Comparison of ENCODE assay signal across 8 mouse cellular contexts in genomic region chr9:54676531-54676986, GRCm38 (mm10). TPM values are rescaled to one million over a fixed set of nuclear protein-coding genes. Genes with fewer than 3 reads are reported as not detected.
DNase-seq lines count a peak whose midpoint lies in the region; ATAC-seq and TF ChIP-seq lines count a peak whose summit lies in the region.

No protein-coding gene starts in this region.

- peak; percentile 87 for TF ChIP-seq CTCF in liver, postnatal 0 days (IDR thresholded peaks at IDR 0.05; ENCODE audit: low read depth)

- H3K9ac ChIP-seq in forebrain, embryonic 14.5 days (ENCODE audit: low read length) = peak overlapping the region; percentile 41; the same call in 1 of the 2 replicates
- no peak overlapping the region for H3K9ac ChIP-seq in liver, postnatal 0 days (replicated peaks)
- H3K9ac ChIP-seq in neural tube, embryonic 14.5 days (replicated peaks; ENCODE audit: low read depth, low read length) = peak overlapping the region; percentile 22; the same call in 1 of the 2 replicates

- no peaks in the 10 kb centered on the region for H3K27me3 ChIP-seq in forebrain, embryonic 14.5 days (replicated peaks; ENCODE audit: control insufficient read depth, insufficient read depth, low read length)
- 0 out of 2 replicates have a peak, but pooled peaks cover 7% of the 10 kb centered on the region for H3K27me3 ChIP-seq in liver, postnatal 0 days (ENCODE audit: insufficient read depth, low read length)
- H3K27me3 ChIP-seq in neural tube, embryonic 14.5 days (ENCODE audit: control insufficient read depth, insufficient read depth, low read length) = no peaks in the 10 kb centered on the region

- no peaks in the 10 kb centered on the region for H3K4me1 ChIP-seq in forebrain, embryonic 14.5 days (ENCODE audit: control insufficient read depth, insufficient read depth, low read length)
- H3K4me1 ChIP-seq in liver, postnatal 0 days (ENCODE audit: insufficient read depth) = no peaks in the 10 kb centered on the region
- H3K4me1 ChIP-seq in neural tube, embryonic 14.5 days (ENCODE audit: control insufficient read depth, insufficient read depth, low read length) = no peaks in the 10 kb centered on the region

- peak; percentile 89 for ATAC-seq in forebrain, embryonic 14.5 days
- peak; percentile 76 for ATAC-seq in liver, postnatal 0 days
- peak; percentile 72; the same call in 1 of the 2 replicates for ATAC-seq in neural tube, embryonic 14.5 days (ENCODE audit: low read depth)

- WGBS in forebrain, embryonic 14.5 days = under 1% methylated on average over 14 of the region's 14 CpGs
- 4% methylated on average over 14 of the region's 14 CpGs for WGBS in large intestine, adult 2 months
- WGBS in liver, postnatal 0 days (ENCODE audit: insufficient replicate concordance) = 2% methylated on average over 14 of the region's 14 CpGs
- 2% methylated on average over 14 of the region's 14 CpGs for WGBS in neural tube, embryonic 14.5 days

- H3K27ac ChIP-seq in forebrain, embryonic 14.5 days (ENCODE audit: low read depth, low read length) = no peak overlapping the region
- H3K27ac ChIP-seq in liver, postnatal 0 days (ENCODE audit: low read depth) = no peak overlapping the region
- no peak overlapping the region for H3K27ac ChIP-seq in neural tube, embryonic 14.5 days (ENCODE audit: low read depth, low read length)

- H3K4me3 ChIP-seq in forebrain, embryonic 14.5 days (ENCODE audit: low read depth, low read length) = peak overlapping the region; percentile 20
- H3K4me3 ChIP-seq in liver, postnatal 0 days (ENCODE audit: low read depth, low read length) = peak overlapping the region; percentile 11; the same call in 1 of the 2 replicates
- peak overlapping the region; percentile 24; the same call in 1 of the 2 replicates for H3K4me3 ChIP-seq in neural tube, embryonic 14.5 days (ENCODE audit: low read depth, low read length)

- H3K36me3 ChIP-seq in forebrain, embryonic 14.5 days (ENCODE audit: control insufficient read depth, insufficient read depth, low read length) = no peaks in the 10 kb centered on the region
- H3K36me3 ChIP-seq in liver, postnatal 0 days (replicated peaks; ENCODE audit: insufficient read depth, low read length) = no peaks in the 10 kb centered on the region
- no peaks in the 10 kb centered on the region for H3K36me3 ChIP-seq in neural tube, embryonic 14.5 days (ENCODE audit: control insufficient read depth, insufficient read depth, low read length)

- peak overlapping the region; percentile 53 for H3K4me2 ChIP-seq in forebrain, embryonic 14.5 days (ENCODE audit: low read length)
- peak overlapping the region; percentile 61 for H3K4me2 ChIP-seq in liver, postnatal 0 days (ENCODE audit: low read depth, low read length)
- H3K4me2 ChIP-seq in neural tube, embryonic 14.5 days (ENCODE audit: low read depth, low read length) = peak overlapping the region; percentile 46

- intact Hi-C loops in heart, postnatal 25 days (cut with DNase I) = loop anchor here (1.0 to 2.0 kb wide), 2 partner anchors 62 to 238 kb away; no protein-coding TSS in a partner anchor

- peak; percentile 62 for DNase-seq in ES-CJ7 (ENCODE audit: low read depth, low spot score)
- peak; percentile 72 for DNase-seq in cerebellum, adult 11-12 months
- DNase-seq in forebrain, embryonic 14.5 days (ENCODE audit: low spot score) = peak; percentile 81
- peak; percentile 17 for DNase-seq in heart, postnatal 25 days (ENCODE audit: low spot score)
- peak; percentile 28 for DNase-seq in large intestine, adult 2 months (ENCODE audit: low read depth, low spot score)
- DNase-seq in liver, postnatal 0 days = peak; percentile 79
- peak; percentile 87 for DNase-seq in testis, postnatal 10 days (ENCODE audit: low spot score)

- TF ChIP-seq EP300 in liver, postnatal 0 days (IDR thresholded peaks at IDR 0.05; ENCODE audit: low read depth) = no peak

- no peaks in the 10 kb centered on the region for H3K9me3 ChIP-seq in forebrain, embryonic 14.5 days (replicated peaks; ENCODE audit: control insufficient read depth, low read length)
- no peaks in the 10 kb centered on the region for H3K9me3 ChIP-seq in liver, postnatal 0 days (ENCODE audit: low read length)
- H3K9me3 ChIP-seq in neural tube, embryonic 14.5 days (ENCODE audit: control insufficient read depth, low read length) = no peaks in the 10 kb centered on the region

RNA-seq across cellular contexts. Expression of gene Acsbg1, which starts 14.9 kb away (rescaled TPM):
- polyA plus RNA-seq in forebrain, embryonic 14.5 days (2014; fragmentation: Nextera tagmentation; extraction: Ambion mirVana) = 18.6 and 21.9 TPM in 2 replicates
- under 1 TPM; 0.10 to 0.28 TPM for total RNA-seq in heart, postnatal 25 days (2021)
- polyA plus RNA-seq in large intestine, adult 2 months (2012; rRNA removed) = 1.5 and 1.9 TPM in 2 replicates
- polyA plus RNA-seq in liver, postnatal 0 days (2015; fragmentation: Nextera tagmentation; extraction: Ambion mirVana) = 0.12 and 0.13 TPM in 2 replicates
- polyA plus RNA-seq in neural tube, embryonic 14.5 days (2014; fragmentation: Nextera tagmentation; extraction: Ambion mirVana) = 28.8 and 35.5 TPM in 2 replicates

RNA-seq across cellular contexts. Expression of gene Dnaja4, which starts 22.1 kb away (rescaled TPM):
- polyA plus RNA-seq in forebrain, embryonic 14.5 days (2014; fragmentation: Nextera tagmentation; extraction: Ambion mirVana) = 5.2 and 5.5 TPM in 2 replicates
- 10 to 100 TPM; 69.1 to 78.4 TPM for total RNA-seq in heart, postnatal 25 days (2021)
- 2.5 and 2.6 TPM in 2 replicates for polyA plus RNA-seq in large intestine, adult 2 months (2012; rRNA removed)
- 6.0 and 6.8 TPM in 2 replicates for polyA plus RNA-seq in liver, postnatal 0 days (2015; fragmentation: Nextera tagmentation; extraction: Ambion mirVana)
- 7.4 and 8.5 TPM in 2 replicates for polyA plus RNA-seq in neural tube, embryonic 14.5 days (2014; fragmentation: Nextera tagmentation; extraction: Ambion mirVana)

RNA-seq across cellular contexts. Expression of gene Wdr61, which starts 57.8 kb away (rescaled TPM):
- 141 and 159 TPM in 2 replicates for polyA plus RNA-seq in forebrain, embryonic 14.5 days (2014; fragmentation: Nextera tagmentation; extraction: Ambion mirVana)
- 10 to 100 TPM; 29.7 to 31.9 TPM for total RNA-seq in heart, postnatal 25 days (2021)
- polyA plus RNA-seq in large intestine, adult 2 months (2012; rRNA removed) = 29.6 and 32.9 TPM in 2 replicates
- 72.1 and 75.4 TPM in 2 replicates for polyA plus RNA-seq in liver, postnatal 0 days (2015; fragmentation: Nextera tagmentation; extraction: Ambion mirVana)
- polyA plus RNA-seq in neural tube, embryonic 14.5 days (2014; fragmentation: Nextera tagmentation; extraction: Ambion mirVana) = 76.3 and 91.0 TPM in 2 replicates

Comparison
In these comparisons a context has a peak if more than half of its experiments do, and no peak if none do; other contexts are left out.
1. DNase-seq: peak in every context shown above with its lines; median percentile 87 in testis, postnatal 10 days; 81 in forebrain, embryonic 14.5 days; 79 in liver, postnatal 0 days; 72 in cerebellum, adult 11-12 months; 62 in ES-CJ7; 28 in large intestine, adult 2 months; 17 in heart, postnatal 25 days.